Mouse (Mus musculus): Measurements from ENCODE around the gene Mcu.

The Mcu gene

GRCm38 (mm10) chr10:59527819-59528218 lies 88.7 kb downstream of the Mcu start:
- no peak for DNase-seq

GRCm38 (mm10) chr10:59527311-59527710 lies 89.2 kb downstream of the Mcu start:
- no peak for DNase-seq

DNA sequence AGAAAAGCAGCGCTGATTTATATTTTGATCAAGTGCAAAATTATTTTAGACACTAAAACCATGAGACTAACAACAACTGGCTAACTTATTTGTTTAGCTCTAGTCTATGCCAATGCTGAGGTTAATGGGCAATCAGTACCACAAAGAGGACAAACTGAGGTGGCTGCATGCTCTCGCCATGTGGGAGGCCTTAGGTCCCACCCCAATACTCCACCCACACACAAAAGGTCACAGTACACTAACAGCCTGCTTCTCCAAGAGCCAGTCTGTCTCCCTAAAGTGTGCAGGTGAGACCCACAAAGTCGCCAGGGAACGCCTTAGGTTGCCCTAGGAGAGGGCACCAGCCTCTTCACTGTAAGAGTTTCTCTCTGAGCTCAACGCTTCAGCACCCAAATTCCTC lies 91.8 kb downstream of the Mcu start:
- no peak for DNase-seq

GRCm38 (mm10) chr10:59523826-59524331 lies 92.6 kb downstream of the Mcu start:
- peak; percentile 82 for DNase-seq

GRCm38 (mm10) chr10:59520701-59521100 lies 95.8 kb downstream of the Mcu start:
- DNase-seq, result no peak

DNA sequence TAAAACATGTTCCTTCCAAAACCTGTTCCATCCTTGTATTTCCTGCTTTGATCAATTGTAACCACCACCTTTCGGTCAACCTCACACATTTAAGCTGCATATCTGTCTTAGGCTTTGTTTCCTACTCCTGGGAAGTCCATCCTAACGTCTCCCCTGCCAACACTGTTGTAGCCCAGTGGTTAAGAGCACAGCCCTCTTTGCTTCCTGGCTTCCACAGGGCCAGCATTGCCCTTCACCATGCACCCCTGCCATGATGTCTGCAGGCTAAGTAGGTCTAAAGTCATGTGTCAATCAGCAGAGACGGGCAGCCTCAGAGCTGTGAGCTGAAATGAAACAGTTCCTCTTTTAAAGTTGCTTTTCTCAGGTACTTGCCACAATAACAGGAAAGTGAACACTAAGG lies 97.1 kb downstream of the Mcu start:
- no peak for DNase-seq

DNA sequence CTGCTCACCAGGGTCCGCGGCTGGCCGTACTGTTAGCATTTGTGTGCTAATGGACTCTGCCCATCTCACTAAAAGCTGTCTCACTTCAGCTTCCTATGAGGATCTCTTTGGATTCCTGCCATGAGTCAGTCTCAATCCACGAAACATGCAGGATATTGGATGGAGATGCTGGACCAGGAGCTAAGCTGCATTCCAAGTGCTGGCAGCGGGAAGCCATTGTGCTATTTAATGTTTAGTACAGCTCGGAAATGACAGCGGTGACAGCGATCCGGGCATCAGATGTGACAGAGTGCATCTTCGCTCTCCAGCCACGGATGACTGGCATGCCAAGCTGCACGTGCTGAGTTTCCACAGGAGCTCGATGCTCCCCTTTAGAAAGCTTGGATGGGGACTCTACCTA lies 99.3 kb downstream of the Mcu start:
- DNase-seq, result no peak

DNA sequence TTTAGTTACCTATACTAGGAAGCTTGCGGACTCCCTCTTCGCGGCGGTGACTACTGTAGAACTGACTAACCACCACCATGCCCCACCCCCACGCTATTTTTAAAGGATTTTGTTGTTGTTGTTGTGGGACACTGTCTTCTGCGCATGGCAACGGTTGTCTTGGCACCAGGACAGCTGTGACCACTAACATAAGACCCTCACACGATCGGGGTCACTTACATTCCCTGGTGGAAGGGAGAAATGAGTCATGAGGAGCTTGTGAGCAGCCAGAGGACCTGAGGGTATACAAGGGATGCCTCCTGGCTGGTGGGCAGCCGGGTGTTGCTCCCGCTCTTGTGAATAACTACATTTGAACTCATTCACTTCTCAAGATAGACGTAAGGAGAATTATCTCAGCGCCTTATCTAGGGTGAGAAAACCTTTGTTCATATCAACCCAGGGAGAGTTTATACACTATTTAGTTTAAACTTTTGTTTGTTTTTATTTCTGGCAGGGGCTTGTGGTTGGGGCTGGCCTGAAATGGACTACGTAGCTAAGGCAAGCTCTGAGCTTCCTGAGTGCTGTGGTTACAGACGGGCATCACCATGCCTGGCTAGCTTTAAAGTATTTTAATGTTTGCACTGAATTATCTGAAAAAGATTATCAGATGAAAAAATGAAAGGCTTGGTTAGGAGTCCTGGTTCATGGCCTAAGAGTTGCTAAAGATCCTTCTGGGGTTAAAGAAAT lies 101.6 kb downstream of the Mcu start:
- no peak for DNase-seq

- no peak for DNase-seq
Observed at GRCm38 (mm10) chr10:59512173-59512572, 104.3 kb downstream of the Mcu start.

GRCm38 (mm10) chr10:59511427-59511963 lies 105.0 kb downstream of the Mcu start:
- DNase-seq, result no peak

DNA sequence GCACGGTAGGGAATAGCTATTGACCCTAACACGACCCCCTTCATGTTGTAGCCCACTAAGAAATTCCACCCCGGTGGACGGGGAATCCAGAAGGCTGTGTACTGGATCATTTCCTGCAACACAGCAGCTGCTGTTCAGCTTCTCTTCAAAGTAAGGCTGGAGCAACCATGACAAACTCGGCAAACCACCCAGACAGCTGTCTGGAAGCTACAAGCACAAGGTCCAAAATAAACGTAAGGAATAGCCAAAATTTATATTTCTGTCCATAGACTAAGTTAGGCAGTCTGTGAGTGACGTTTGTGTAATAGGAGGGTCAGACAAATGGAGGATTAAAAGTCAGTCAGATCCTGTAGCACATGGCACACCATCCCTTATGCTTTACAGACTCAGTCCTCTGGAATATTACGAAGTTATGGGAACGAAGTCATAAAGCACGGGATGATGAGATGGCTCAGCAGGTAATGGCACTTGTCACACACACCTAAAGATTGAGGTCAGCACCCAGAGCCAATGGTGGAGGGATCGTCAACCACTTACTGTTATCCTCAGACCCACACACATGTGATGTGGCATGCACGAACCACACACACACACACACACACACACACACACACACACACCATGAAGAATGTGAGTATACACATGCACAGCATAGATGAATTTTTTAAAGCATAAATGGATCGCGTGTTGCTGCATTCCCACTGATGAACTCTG lies 105.6 kb downstream of the Mcu start:
- DNase-seq, result no peak

GRCm38 (mm10) chr10:59509197-59509596 lies 107.3 kb downstream of the Mcu start:
- DNase-seq, result no peak

DNA sequence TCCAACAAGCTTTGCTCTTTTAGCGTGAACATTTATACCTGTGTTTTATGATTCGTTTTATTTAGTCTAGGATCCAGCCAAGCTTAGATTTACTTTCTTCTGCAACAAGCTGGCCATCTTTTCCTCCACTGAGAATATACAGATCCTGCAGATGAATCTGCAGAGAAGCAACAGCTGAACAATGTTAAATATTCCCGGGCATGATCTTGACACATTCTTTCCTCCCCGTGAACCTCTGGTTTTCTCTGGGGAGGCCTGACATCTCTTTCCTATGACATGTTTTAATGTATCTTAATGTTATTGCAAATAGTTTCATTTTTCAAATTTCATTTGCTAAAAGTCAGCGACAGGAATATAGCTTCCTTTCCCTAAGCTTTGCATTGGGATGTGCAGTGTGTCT lies 109.8 kb downstream of the Mcu start:
- DNase-seq, result no peak

DNA sequence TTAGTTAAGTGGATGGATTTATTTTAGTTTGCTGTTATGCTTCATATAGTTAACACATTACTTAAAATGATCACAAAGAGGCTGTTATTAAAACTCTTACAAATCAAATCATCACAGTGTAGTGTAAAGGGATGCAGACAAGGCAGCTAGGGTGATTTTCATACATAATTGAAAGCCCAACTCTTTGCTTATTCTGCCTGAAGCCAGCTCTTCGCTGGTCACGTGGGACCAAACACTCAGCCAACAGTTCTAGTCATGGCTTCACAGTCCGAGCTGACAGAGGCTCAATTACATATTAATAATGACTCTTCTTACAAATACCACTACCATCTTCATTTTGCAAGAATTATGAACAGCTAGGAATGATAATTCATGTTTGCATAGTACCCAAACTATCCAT lies 112.2 kb downstream of the Mcu start:
- no peak for DNase-seq

DNA sequence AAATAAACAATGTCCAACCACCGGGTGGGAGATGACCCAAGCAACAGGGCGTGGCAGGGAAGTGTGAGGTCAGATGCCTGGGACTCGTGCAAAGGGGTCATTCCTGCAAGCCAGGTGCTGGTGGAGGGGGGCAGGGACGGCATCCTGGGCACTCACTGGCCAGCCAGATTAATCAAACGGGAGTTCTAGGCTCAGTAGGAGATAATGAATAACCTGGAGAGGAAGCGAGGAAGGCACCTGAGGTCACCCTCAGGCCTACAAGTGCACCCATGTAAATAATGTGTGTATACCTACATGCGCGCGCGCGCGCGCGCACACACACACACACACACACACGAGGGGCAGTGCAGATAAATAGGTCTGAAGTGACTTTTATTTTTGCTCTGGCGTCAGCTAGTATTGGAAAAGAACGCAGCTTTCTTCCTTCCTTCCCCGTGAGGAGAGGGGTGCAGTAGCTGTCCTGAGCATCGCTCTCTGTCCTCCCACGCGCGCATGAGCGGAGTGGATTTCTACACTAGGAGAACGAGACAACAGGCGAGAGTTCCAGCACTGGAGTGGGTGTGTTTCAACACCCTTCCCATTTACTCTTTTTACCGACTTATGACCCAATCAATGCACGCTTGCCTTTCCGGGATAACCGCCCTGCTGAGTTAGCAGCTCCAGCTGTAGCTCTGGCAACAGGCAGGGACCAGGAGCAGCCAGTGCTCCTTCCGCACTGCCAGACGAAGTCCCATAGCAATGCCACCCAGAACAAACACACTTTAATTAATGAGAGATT lies 112.9 kb downstream of the Mcu start:
- peak; percentile 52 for DNase-seq

- no peak for DNase-seq
Observed at GRCm38 (mm10) chr10:59502381-59502780, 114.1 kb downstream of the Mcu start.

DNA sequence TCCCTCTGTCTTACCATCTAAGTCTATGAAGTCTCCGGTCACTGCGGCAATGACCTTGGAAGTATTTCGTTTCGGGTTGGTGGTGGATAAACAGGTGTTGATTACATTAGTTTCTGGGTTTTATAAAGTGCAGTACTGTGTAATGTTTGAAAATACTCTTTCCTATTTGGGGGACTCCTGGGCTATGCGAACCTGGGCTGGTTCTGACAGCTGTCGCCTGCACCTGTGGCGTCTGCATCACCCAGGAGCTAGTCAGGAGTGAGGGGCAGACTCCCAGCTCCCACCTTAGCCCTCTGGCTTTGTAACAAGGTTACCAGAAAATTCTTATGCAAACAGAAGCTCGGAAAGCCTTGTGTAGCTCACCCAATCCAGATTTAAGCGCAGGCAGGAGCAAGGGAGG lies 114.7 kb downstream of the Mcu start:
- DNase-seq, result no peak

- DNase-seq, result peak; percentile 50
Observed at GRCm38 (mm10) chr10:59500225-59500624, 116.3 kb downstream of the Mcu start.

DNA sequence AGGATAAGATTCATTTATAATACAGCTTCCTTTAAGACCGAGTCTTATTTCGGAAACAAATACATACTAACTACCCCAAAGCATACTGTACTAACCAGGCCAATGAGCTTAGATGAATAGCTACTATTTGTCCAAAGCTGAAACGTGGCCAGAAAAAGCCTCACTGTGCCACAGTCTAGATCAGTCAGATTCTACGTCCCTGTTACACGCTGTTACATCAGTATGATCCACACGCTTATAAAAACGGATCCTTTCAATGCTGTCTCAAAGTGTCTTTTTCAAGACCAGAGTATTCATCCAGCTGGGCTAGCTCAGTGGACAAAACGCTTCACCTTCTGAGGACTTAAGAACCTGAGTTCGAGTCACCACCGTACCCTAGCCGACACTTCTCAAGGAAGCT lies 119.5 kb downstream of the Mcu start:
- DNase-seq, result no peak

GRCm38 (mm10) chr10:59494917-59495316 lies 121.6 kb downstream of the Mcu start:
- no peak for DNase-seq

GRCm38 (mm10) chr10:59494044-59494443 lies 122.4 kb downstream of the Mcu start:
- peak; percentile 50 for DNase-seq

DNA sequence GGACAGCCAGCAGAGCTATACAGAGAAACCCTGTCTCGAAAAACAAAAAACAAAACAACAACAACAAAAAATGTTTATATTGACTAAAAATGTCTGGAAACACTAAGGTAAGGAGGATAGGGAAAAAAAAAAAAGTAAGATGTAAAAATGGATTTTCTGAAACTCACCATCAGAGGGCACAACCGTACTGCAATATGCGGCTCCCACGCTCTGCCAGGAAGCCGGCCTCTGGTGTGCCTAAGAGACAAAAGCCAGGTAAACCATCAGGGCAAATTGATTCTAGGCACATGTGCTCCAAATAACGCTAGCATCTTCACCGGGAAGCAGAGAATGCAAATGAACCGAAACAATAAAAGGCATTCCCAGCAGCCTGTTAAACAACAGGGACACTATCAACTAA lies 125.6 kb downstream of the Mcu start:
- peak; percentile 44 for DNase-seq

DNA sequence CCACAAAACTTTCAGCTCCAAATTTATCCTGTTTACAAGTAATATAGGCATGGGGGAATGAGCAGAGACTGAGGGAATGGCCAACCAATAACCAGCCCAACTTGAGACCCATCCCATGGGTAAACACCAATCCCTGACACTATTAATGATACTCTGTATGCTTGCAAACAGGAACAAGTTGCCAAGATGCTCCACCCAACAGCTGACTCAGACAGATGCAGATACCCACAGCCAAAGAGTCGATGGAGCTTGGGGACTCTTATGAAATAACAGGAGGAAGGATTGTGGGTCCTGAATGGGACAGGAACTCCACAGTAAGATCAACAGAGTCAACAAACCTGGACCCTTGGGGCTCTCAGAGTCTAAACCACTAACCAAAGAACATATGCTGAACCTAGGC lies 127.1 kb downstream of the Mcu start:
- DNase-seq, result no peak
